Mouse (Mus musculus): ENCODE results near the gene Dnajc22. TPM values are rescaled to one million over a fixed set of nuclear protein-coding genes. Genes with fewer than 3 reads are reported as not detected.

The Dnajc22 gene
- total RNA-seq, 2 experiments from 2014 or later = 2.5 to 8.4 TPM

- DNase-seq (ENCODE audit: low spot score in 2 of 2) = no peak
These were observed 7.0 kb upstream of the Dnajc22 start for GRCm38 (mm10) chr15:99085997-99086396.

DNA sequence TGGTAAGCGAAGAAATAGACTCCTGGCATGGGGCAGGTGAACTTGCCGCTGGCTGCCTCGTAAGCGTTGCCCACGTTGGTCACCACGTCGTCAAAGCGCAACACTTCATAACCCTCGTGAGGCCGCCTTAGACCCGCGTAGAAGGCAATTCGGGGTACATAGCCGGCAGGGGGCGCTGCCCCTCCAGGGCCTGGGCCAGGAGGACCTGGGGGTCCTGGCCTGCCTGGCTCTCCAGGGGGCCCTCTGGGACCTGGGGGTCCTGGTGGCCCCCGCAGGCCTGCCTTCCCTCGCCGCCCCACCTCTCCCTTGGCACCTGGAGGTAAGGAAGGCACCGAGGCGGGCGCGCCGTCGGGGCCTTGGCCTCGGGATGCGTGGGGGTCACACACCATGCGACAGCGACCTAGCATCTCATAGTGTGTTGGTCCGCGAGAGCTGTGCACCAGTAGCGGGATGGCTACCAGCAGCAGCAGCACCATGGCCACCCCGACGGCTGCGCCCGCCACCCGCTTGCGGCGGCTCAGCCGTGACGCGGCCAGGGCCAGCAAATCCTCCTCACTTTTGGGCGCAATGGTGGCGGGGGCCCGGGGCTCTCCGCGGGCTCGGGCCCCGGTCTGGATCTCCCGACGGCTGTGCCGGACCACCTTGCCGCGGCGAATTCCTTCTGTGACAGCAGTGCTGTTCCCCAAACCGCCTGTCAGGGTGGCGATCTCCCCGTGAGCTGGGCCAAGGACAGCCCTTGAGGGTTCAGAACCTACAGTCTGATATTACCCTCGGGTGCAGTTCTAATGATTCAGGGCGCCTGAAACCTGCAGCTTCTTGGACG, 5.5 kb upstream of the Dnajc22 start, which contains the start of gene C1ql4:
Gene C1ql4, minus strand, starts transcription at position 565 of the 823 bp plus-strand sequence.
- DNase-seq (ENCODE audit: low spot score in 2 of 2) = peak in 1 of 2 experiments; percentile 43

DNA sequence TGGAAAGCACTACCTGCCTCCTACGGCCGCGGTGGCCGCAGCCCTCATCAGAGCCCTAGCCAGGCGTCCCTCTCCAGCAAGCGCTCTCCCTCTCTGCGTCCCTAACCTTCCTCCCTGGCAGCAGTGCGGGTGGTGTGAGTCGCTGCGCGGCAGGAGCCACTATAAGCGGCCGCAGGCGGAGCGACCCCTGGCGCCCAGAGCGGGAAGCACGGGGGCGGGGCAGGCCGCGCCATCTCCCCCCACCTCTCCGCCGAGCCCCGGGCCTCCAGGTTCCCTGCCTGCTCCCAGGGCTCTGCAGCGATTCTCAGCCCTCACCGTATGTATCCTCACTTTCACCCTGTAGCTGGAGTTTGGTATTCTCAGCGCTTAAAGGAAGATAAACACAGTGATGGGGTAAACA, 4.7 kb upstream of the Dnajc22 start:
- peak; percentile 73 to 81 for DNase-seq (ENCODE audit: low spot score in 2 of 2)

GRCm38 (mm10) chr15:99089069-99089468, 3.9 kb upstream of the Dnajc22 start:
- DNase-seq (ENCODE audit: low spot score in 2 of 2) = no peak

DNA sequence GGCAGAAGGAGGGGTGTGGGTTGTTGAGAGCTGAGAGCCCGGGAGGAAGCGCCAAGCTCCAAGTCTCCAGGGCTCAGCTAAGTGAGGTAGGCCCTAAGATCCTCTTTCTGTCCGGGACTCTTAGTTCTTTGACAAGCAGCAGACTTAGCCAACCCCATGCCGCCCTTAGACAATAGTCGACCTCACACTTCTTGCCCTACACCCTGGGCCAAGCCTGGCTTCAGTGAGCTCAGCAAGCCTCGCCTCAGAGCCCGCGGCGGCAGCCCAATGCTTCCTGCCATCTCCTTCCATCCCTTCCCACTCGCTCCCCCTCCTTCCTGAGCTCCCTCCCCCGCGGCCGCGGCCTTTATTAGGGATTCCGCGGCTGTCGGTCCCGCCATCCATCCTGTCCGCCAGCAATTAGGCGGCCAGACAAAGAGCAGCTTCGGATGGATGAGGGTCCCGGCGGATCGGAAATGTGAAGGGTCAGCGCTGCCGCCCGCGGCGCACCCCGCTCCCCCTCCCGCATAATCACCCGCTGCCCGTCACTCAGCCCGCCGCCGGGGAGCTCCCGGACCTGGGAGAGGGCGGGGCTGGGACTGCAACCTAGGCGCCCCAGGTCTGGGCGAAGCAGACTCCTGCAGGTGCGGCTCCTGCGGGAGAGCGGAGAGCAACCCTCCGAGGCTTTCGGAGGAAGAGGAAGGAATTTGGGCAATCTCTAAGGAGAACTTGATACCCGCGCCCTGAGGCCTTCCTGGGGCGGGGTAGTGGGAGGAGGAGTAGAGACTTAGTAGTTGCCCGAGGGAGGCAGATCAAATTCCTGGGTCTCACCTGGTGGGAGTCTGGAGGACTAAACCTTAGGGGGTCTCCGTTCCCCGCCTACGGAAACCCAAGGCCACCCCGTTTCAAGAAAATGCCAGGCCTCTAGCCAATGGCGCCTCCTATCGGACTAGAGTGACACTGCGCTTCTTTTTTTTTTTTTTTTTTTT, 605 bp downstream of the Dnajc22 start:
- no peak for DNase-seq (ENCODE audit: low spot score in 2 of 2)

GRCm38 (mm10) chr15:99094631-99095270, 1.8 kb downstream of the Dnajc22 start:
- DNase-seq (ENCODE audit: low spot score in 2 of 2) = no peak

DNA sequence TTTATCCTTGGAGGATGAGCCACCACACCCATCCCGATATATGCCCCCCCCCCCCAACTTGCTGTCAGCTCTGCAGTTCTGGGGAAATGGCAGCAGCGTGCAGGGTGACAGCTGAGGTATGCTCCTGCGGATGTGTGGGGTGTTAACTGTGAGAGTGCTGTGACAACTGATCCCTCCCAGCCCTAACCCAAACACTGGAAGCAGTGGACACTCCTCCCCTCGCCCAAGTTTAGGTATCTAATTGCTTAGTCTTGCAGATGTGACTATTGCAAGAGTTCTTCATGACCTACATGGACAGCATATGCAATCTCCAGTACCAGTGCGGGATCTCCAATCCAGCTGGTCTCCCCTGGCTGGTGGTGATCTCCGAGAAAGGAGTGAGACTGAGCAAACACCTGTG, 2.4 kb downstream of the Dnajc22 start:
- DNase-seq (ENCODE audit: low spot score in 2 of 2) = no peak

DNA sequence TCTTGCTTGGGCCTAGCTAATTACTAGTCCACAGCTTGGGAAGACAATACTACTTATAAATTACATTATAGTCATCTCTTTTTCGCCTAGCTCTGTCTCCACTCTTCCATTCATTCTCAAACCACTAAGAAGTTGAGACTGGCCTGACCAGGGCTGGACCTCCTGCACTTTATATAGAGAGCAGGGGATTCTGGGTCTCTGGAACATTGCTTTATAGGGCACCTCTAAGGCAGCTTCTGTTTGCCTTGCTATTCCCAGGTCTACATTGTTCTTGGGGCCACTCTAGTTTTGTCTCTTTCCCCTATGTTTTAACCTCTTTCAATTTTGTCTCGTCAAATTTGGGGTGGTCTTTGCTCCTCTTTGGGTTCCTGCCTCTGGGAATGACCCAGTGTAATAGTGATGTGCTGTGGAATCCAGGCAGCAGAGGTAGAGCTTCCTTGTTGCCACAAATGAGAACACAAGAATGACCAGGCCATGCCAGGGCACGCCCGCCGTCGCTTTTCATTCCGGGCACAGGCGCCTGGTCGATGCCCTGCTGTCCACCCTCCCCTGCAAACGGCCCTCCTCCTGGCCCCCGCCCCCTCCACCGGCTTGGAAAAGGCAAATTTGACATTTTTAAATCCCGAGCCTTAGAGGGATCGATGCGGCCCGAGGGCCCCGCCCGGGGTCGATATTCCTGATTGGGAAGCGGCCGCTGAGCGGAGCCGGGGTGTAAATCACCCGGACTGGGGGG, 3.3 kb downstream of the Dnajc22 start:
- DNase-seq (ENCODE audit: low spot score in 2 of 2) = no peak

DNA sequence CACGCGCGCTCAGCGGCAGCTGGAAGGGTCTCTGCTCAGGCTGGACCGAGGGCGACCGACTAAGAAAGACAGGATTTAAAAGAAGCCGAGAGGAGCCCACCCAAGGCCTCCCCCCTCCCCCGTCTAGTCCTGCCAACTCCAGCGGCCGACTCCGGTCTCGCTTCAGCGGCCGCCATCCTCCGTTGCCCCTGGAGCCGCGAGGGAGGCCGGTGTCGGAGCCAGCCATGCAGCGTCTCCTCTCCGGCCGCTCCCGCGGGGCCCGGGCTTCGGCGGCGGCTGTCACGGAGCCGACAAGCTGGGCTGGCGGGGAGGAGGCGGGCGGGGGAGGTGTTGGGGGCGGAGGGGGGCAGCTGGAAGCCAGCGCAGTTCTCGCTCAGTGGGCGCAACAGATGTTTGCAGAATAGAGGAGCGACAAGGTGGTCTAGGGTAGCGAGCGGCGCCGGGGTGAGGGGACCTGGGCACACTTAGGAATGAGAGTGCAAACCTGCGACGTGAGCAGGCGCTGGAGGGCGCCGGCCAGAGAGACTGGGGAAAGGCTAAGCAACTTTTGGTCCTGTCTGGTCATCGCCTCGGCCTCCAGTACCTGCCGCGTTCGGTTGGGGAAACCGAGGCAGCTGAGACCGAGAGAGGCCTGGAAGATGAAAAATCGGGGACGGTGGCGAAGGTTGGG, 4.0 kb downstream of the Dnajc22 start:
- DNase-seq (ENCODE audit: low spot score in 2 of 2) = peak in 1 of 2 experiments; percentile 43

- no peak for DNase-seq (ENCODE audit: low spot score in 2 of 2)
These were observed 5.0 kb downstream of the Dnajc22 start for GRCm38 (mm10) chr15:99097840-99098492.

DNA sequence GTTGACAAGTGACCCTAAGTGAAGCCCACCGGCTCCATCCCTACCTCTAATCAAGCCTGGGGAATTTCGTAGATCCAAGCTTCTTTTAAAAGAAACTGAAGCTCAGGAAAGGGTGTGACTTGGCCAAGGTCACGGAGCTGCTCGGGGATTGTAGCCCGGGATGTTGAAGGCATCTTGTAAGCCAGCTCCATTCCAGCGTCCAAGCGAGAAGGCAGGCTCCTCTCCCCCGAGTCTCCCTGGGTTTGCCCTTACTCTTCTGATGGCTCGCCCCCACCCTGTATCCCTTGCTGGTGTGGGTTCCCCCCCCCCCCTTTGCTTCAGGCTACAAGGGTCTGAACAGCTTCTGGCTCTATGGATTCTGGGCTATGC, 5.5 kb downstream of the Dnajc22 start:
- DNase-seq (ENCODE audit: low spot score in 2 of 2) = no peak

GRCm38 (mm10) chr15:99099139-99099556, 6.2 kb downstream of the Dnajc22 start:
- DNase-seq (ENCODE audit: low spot score in 2 of 2) = peak; percentile 42 to 61

DNA sequence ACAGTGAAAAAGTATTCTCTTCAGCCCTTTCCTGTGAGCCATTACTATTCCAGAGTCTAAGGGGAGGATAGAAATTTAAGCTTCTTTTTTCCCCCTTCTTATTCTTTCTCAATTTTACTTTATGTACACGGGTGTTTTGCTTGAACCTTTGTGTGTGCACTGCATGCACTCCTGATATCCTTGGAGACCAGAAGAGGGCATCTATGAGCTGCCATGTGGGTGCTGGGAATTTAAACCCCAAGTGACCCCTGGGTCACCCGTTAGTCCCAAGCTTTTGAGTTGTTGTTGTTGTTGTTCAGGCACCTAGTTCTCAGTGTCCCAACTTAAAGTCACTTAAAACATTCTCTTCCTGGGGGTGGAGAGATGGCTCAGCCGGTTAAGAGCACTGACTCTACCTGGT, 7.0 kb downstream of the Dnajc22 start:
- DNase-seq (ENCODE audit: low spot score in 2 of 2) = no peak

GRCm38 (mm10) chr15:99105238-99105637, 12.3 kb downstream of the Dnajc22 start:
- no peak for DNase-seq (ENCODE audit: low spot score in 2 of 2)

DNA sequence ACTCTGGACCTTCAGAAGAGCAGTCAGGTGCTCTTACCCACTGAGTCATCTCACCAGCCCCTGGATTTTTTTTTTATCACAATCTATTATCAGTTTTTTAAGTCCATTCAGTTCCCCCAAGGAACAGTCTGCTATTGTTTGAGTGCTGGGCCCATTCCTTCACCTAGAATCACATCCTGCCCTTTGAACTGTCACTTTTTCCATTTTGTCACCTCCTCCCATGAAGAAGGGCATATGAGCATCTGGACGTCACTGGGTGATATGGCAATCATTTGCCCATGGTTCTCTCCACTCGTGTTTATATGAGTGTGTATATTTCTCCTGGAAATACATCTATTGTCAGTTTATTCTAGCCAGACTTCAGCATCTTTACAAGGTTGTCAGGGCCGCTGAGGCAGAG, 14.9 kb downstream of the Dnajc22 start:
- no peak for DNase-seq (ENCODE audit: low spot score in 2 of 2)

GRCm38 (mm10) chr15:99111139-99111538, 18.2 kb downstream of the Dnajc22 start:
- no peak for DNase-seq (ENCODE audit: low spot score in 2 of 2)

DNA sequence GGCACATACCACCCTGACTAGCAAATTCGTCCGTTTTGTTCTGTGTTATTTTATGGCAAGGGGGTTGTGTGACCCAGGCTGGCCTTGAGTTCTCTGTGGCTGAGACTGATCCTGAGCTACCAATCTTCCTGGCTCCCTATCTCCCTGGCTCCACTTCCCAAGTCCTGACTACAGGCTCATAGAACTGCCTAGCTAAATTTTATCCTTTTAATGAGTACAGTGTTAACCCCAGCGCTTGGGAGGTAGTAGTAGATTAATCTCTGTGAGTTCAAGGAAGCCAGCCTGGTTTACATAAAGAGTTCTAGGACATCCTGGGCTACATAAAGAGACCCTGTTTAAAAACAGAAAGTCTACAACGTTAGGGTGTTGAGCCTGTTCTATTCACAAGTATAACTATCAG, 18.8 kb downstream of the Dnajc22 start:
- no peak for DNase-seq (ENCODE audit: low spot score in 2 of 2)

DNA sequence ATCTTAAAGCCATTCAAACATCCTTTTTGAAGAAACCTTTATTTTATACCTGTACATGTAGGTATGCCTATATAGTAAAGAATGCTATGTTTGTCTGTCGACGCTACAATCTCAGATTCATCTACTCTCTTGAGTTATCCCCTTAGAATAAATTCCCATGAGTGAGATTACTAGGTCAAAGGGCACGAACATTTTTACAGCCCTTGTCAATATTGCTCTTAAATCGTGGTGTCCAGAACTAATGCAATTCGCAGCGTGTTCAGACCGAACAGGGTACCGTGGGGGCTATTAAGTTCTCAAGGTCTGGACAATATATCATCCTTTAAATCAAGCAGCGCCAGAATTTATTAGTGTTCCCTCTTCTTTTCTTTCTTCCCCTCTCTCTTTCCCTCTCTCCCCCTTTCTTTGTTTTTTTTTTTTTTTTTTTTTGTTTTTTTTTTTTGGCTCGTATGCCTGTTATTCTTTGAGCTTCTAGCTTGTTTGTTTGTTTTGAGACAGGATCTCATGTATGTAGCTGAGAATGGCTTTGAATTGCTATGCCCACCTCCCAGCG, 19.9 kb downstream of the Dnajc22 start:
- no peak for DNase-seq (ENCODE audit: low spot score in 2 of 2)

DNA sequence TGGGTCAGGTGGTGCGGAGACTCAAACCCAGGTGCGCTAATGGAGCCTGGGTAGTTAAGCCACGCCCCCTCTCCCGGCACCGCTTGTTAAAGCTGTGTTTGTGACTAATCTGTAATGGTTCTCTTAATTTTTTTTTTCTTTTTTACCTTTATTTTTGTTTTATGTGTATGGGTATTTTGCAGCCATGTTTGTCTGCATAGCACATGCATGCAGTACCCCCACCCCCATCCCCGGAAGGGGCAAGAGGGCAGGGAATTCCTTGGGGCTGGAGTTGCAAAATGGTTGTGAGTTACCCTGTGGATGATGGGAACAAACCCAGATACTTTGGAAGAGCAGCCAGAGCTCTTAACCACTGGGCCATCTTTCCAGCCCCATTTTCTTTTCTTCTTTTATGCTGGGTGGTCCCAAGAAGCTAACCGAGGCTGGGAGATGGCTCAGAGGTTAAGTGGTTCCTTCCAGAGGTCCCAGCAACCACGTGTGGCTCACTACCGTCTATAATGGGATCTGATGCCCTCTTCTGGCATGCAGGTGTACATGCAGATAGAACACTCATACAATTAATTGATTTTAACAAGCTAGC, 20.5 kb downstream of the Dnajc22 start:
- DNase-seq (ENCODE audit: low spot score in 2 of 2) = no peak

Data from adrenal gland, adult 18-20 months (tissue).